Mouse (Mus musculus): ENCODE measurements at regions not wholly inside any gene's neighbourhood (a gene's known extent, or its start where the extent isn't known, plus 50 kb on each side); places are given as distances from the start of the nearest gene placed in this dataset.

GRCm38 (mm10) chr11:64134571-64135307 is 55.5 kb upstream of the Cox10 start:
- WGBS, result 87% methylated on average over 15 of the region's 15 CpGs
- no peak for DNase-seq
- Histone ChIP-seq H3K4me1 (ENCODE audit: control insufficient read depth, insufficient read depth, low read length) (no peaks in the 10 kb centered on the region), H3K4me3 (replicated peaks; ENCODE audit: extremely low read depth, low read depth, low read length) (no peak overlapping the region)
- no peak for TF ChIP-seq POLR2A (IDR thresholded peaks at IDR 0.05; ENCODE audit: borderline replicate concordance, extremely low read depth, low read depth, low read length)
- TF ChIP-seq CTCF (IDR thresholded peaks at IDR 0.05; ENCODE audit: insufficient read depth, low read length), result no peak
